Mouse (Mus musculus) MEL (cell line): ENCODE measurements around the gene Zfp622. TPM values are rescaled to one million over a fixed set of nuclear protein-coding genes. Genes with fewer than 3 reads are reported as not detected.

ENCODE experiments used
- polyA plus RNA-seq, 2 experiments: library from polyadenylated mRNA; stranded (reverse) in 1 of 2; unstranded in 1 of 2; fragments of >175 nt in 1 of 2; fragments of >200 nt in 1 of 2; gene quantifications; 2 replicates each; pipeline versions ENCODE4 v1.2.1 to v1.2.4; 2012; ENCODE audit warnings: low replicate concordance in 2 of 2, low read depth in 1 of 2; ENCODE audit not compliant: insufficient read length in 2 of 2, insufficient read depth in 1 of 2, missing spikeins in 1 of 2
- total RNA-seq: library from RNA; depleted of rRNA; stranded (reverse); fragments of 300-350 nt; gene quantifications from 2 replicates; pipeline ENCODE4 v1.2.3, GENCODE M21; 2012; rRNA removed

Gene Zfp622
- total and polyA plus RNA-seq, 3 experiments: 77.2 to 106 TPM; not detected in 1

Other genes with a start within 250 kb of the Zfp622 start
- 3.1 and 4.1 TPM in 2 replicates for gene Retreg1, start 141.2 kb upstream of the Zfp622 start, total RNA-seq
- gene Retreg1, start 141.2 kb upstream of the Zfp622 start, polyA plus RNA-seq: 1 to 10 TPM in 1 of 2 experiments, not detected in 1; 7.6 TPM